8 mouse cellular contexts compared by ENCODE assay signal in the genomic region with DNA sequence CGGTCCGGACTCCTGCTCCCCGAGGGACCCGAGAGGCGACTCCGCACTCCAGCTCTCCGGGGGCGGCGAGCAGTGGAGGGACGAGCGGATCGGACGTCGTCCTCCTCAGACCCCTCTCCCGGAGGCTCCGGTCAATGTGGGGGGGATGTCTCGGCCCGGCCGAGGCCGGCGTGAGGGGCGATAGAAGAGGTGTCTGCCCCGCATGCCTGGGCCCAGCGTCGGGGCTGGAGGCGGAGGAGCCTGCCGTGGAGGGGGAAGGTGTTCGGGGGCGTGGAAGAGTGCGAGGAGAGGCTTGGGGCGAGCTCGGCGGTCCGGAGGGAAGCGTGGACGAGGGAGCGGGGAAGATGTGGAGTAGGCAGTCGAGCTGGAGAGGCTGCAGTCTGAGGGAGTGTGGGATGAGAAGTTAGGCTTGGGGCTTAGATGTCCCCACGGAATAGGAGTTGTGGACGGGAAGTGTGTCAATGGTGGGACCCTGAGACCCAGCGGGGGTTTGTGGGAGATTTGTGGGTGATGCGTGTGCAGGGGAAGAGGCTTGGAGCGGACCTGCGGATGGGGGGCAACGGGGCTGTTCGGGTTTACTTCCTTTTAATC. TPM values are rescaled to one million over a fixed set of nuclear protein-coding genes. Genes with fewer than 3 reads are reported as not detected.
DNase-seq lines count a peak whose midpoint lies in the region; ATAC-seq lines count a peak whose summit lies in the region.

No protein-coding gene starts in this region.

- peak overlapping the region; percentile 71 for H3K27ac ChIP-seq in forebrain, embryonic 11.5 days (ENCODE audit: low read depth, low read length)
- peak overlapping the region; percentile 87 for H3K27ac ChIP-seq in limb, embryonic 12.5 days
- H3K27ac ChIP-seq in midbrain, embryonic 14.5 days (replicated peaks; ENCODE audit: low read depth, low read length), result peak overlapping the region; percentile 89

- H3K4me2 ChIP-seq in forebrain, embryonic 11.5 days (ENCODE audit: low read depth, low read length, severe bottlenecking), result peak overlapping the region; percentile 78
- H3K4me2 ChIP-seq in limb, embryonic 12.5 days, result peak overlapping the region; percentile 80
- H3K4me2 ChIP-seq in midbrain, embryonic 14.5 days (ENCODE audit: low read length), result peak overlapping the region; percentile 88

- peak overlapping the region; percentile 88 for H3K9ac ChIP-seq in forebrain, embryonic 11.5 days (ENCODE audit: low read length)
- H3K9ac ChIP-seq in limb, embryonic 12.5 days (replicated peaks), result peak overlapping the region; percentile 93
- peak overlapping the region; percentile 91 for H3K9ac ChIP-seq in midbrain, embryonic 14.5 days (replicated peaks; ENCODE audit: low read length)

- H3K36me3 ChIP-seq in forebrain, embryonic 11.5 days (ENCODE audit: control insufficient read depth, insufficient read depth, low read length), result no peaks in the 10 kb centered on the region
- H3K36me3 ChIP-seq in limb, embryonic 12.5 days, result peaks cover 4% of the 10 kb centered on the region; the same call in 1 of the 2 replicates
- no peaks in the 10 kb centered on the region for H3K36me3 ChIP-seq in midbrain, embryonic 14.5 days (ENCODE audit: control insufficient read depth, insufficient read depth, low read length)

- DNase-seq in frontal cortex, postnatal 10 days (ENCODE audit: low spot score in 2 of 2), result no peak
- peak; percentile 73 for DNase-seq in thymus, postnatal 4 days
- DNase-seq in thymus, postnatal 14 days, result no peak
- no peak for DNase-seq in forebrain, embryonic 11.5 days (ENCODE audit: low spot score)
- no peak for DNase-seq in midbrain, embryonic 14.5 days
- DNase-seq in cerebellum, adult 18-20 months, result no peak

- under 1% methylated on average over 46 of the region's 46 CpGs for WGBS in forebrain, embryonic 11.5 days
- under 1% methylated on average over 32 of the region's 46 CpGs for WGBS in limb, embryonic 12.5 days
- WGBS in midbrain, embryonic 14.5 days, result under 1% methylated on average over 46 of the region's 46 CpGs

- no peaks in the 10 kb centered on the region for H3K27me3 ChIP-seq in forebrain, embryonic 11.5 days (ENCODE audit: control insufficient read depth, insufficient read depth, low read length)
- no peaks in the 10 kb centered on the region for H3K27me3 ChIP-seq in limb, embryonic 12.5 days
- no peaks in the 10 kb centered on the region for H3K27me3 ChIP-seq in midbrain, embryonic 14.5 days (ENCODE audit: control insufficient read depth, insufficient read depth, low read length)

- peak overlapping the region; percentile 96 for H3K4me3 ChIP-seq in forebrain, embryonic 11.5 days (ENCODE audit: low read depth, low read length)
- H3K4me3 ChIP-seq in limb, embryonic 12.5 days (replicated peaks), result peak overlapping the region; percentile 97
- peak overlapping the region; percentile 92 for H3K4me3 ChIP-seq in midbrain, embryonic 14.5 days (replicated peaks; ENCODE audit: low read depth, low read length)

- no peaks in the 10 kb centered on the region for H3K4me1 ChIP-seq in forebrain, embryonic 11.5 days (replicated peaks; ENCODE audit: control insufficient read depth, insufficient read depth, low read length)
- H3K4me1 ChIP-seq in limb, embryonic 12.5 days (replicated peaks), result peaks cover 7% of the 10 kb centered on the region
- peaks cover 13% of the 10 kb centered on the region; the same call in 1 of the 2 replicates for H3K4me1 ChIP-seq in midbrain, embryonic 14.5 days (ENCODE audit: control insufficient read depth, insufficient read depth, low read length)

- no peaks in the 10 kb centered on the region for H3K9me3 ChIP-seq in forebrain, embryonic 11.5 days (ENCODE audit: control insufficient read depth, low read length)
- H3K9me3 ChIP-seq in limb, embryonic 12.5 days, result no peaks in the 10 kb centered on the region
- H3K9me3 ChIP-seq in midbrain, embryonic 14.5 days (ENCODE audit: control insufficient read depth, low read length), result no peaks in the 10 kb centered on the region

- peak; percentile 64 for ATAC-seq in frontal cortex, adult (ENCODE audit: low TSS enrichment)
- ATAC-seq in forebrain, embryonic 11.5 days (replicated peaks; ENCODE audit: low FRiP score), result no peak; the same call in 1 of the 2 replicates
- peak; percentile 69 for ATAC-seq in limb, embryonic 12.5 days (ENCODE audit: insufficient number of reproducible peaks, insufficient read depth, low FRiP score, low TSS enrichment, low read depth)
- ATAC-seq in midbrain, embryonic 14.5 days (ENCODE audit: low FRiP score, low TSS enrichment), result peak; percentile 68

RNA-seq across cellular contexts. Expression of a gene that starts 0.4 kb away (rescaled TPM):
- polyA plus RNA-seq in forebrain, embryonic 11.5 days (2014; fragmentation: Nextera tagmentation; extraction: Ambion mirVana), result 13.5 and 14.2 TPM in 2 replicates
- polyA plus RNA-seq in limb, embryonic 12.5 days (2016; fragmentation: Nextera tagmentation; extraction: Ambion mirVana), result 14.5 and 15.3 TPM in 2 replicates
- polyA plus RNA-seq in midbrain, embryonic 14.5 days (2014; fragmentation: Nextera tagmentation; extraction: Ambion mirVana), result 8.7 and 12.2 TPM in 2 replicates

RNA-seq across cellular contexts. Expression of a gene that starts 9.1 kb away (rescaled TPM):
- 4.0 and 5.0 TPM in 2 replicates for polyA plus RNA-seq in forebrain, embryonic 11.5 days (2014; fragmentation: Nextera tagmentation; extraction: Ambion mirVana)
- polyA plus RNA-seq in limb, embryonic 12.5 days (2016; fragmentation: Nextera tagmentation; extraction: Ambion mirVana), result 5.8 and 8.5 TPM in 2 replicates
- 5.7 and 6.0 TPM in 2 replicates for polyA plus RNA-seq in midbrain, embryonic 14.5 days (2014; fragmentation: Nextera tagmentation; extraction: Ambion mirVana)

RNA-seq across cellular contexts. Expression of a gene that starts 56.5 kb away (rescaled TPM):
- polyA plus RNA-seq in forebrain, embryonic 11.5 days (2014; fragmentation: Nextera tagmentation; extraction: Ambion mirVana), result 77.3 and 88.3 TPM in 2 replicates
- polyA plus RNA-seq in limb, embryonic 12.5 days (2016; fragmentation: Nextera tagmentation; extraction: Ambion mirVana), result 97.0 and 104 TPM in 2 replicates
- polyA plus RNA-seq in midbrain, embryonic 14.5 days (2014; fragmentation: Nextera tagmentation; extraction: Ambion mirVana), result 96.0 and 102 TPM in 2 replicates
